8 mouse cellular contexts compared by ENCODE assay signal in genomic region chr15:93283349-93283748, GRCm38 (mm10). TPM values are rescaled to one million over a fixed set of nuclear protein-coding genes. Genes with fewer than 3 reads are reported as not detected.
DNase-seq lines count a peak whose midpoint lies in the region; ATAC-seq and TF ChIP-seq lines count a peak whose summit lies in the region.
"Had no signal": no experiment of that assay in that cellular context is flagged by ENCODE, and none has a peak within 500 bp of the region (broad histone marks: within the 10 kb centered on the region; RNA-seq: fewer than 3 reads in every experiment).

No protein-coding gene starts in this region.

- ATAC-seq in liver, embryonic 14.5 days (ENCODE audit: insufficient read depth) = peak; percentile 43; the same call in 1 of the 2 replicates

- peak; percentile 71 for TF ChIP-seq CTCF in layer of hippocampus, adult 2 months (conservative IDR thresholded peaks at IDR 0.05)
- peak; percentile 46 for TF ChIP-seq CTCF in E14TG2a.4 (conservative IDR thresholded peaks at IDR 0.05; ENCODE audit: low read length)
- TF ChIP-seq CTCF in liver, embryonic 14.5 days (IDR thresholded peaks at IDR 0.05; ENCODE audit: low read depth) = peak; percentile 75

- no peak overlapping the region for H3K27ac ChIP-seq in layer of hippocampus, adult 2 months
- no peak overlapping the region for H3K27ac ChIP-seq in liver, embryonic 14.5 days

- no peak for DNase-seq in layer of hippocampus, adult 2 months (ENCODE audit: low spot score in 2 of 2)
- no peak for DNase-seq in layer of hippocampus, adult 9-10 months (ENCODE audit: low spot score)
- peak; percentile 70 for DNase-seq in ZHBTc4 (ENCODE audit: low read depth, low spot score)
- no peak for DNase-seq in liver, embryonic 14.5 days (ENCODE audit: low read depth in 3 of 3, low spot score in 3 of 3)
- DNase-seq in left cerebral cortex, adult 18-20 months (ENCODE audit: low spot score in 2 of 2) = no peak
- DNase-seq in ovary, postnatal 10 days (ENCODE audit: low spot score) = no peak
- DNase-seq: kidney, adult 18-20 months had no signal

- peaks cover 4% of the 10 kb centered on the region; the same call in 1 of the 2 replicates for H3K9me3 ChIP-seq in E14TG2a.4 (ENCODE audit: low read length)
- no peaks in the 10 kb centered on the region for H3K9me3 ChIP-seq in liver, embryonic 14.5 days (ENCODE audit: control insufficient read depth, low read length)

- no peak overlapping the region for H3K4me3 ChIP-seq in layer of hippocampus, adult 2 months
- no peak overlapping the region for H3K4me3 ChIP-seq in E14TG2a.4 (replicated peaks; ENCODE audit: low read length)
- no peak overlapping the region for H3K4me3 ChIP-seq in liver, embryonic 14.5 days (ENCODE audit: insufficient read depth in 1 of 2, low read depth in 2 of 2, low read length in 2 of 2)

- H3K36me3 ChIP-seq in E14TG2a.4 (ENCODE audit: insufficient read depth, low read length) = no peaks in the 10 kb centered on the region
- H3K36me3 ChIP-seq in liver, embryonic 14.5 days (replicated peaks; ENCODE audit: control insufficient read depth, insufficient read depth, low read depth) = peaks cover 2% of the 10 kb centered on the region

- H3K4me1 ChIP-seq in E14TG2a.4 (replicated peaks; ENCODE audit: low read depth, low read length) = peaks cover 9% of the 10 kb centered on the region
- H3K4me1 ChIP-seq in liver, embryonic 14.5 days (replicated peaks; ENCODE audit: control insufficient read depth in 2 of 2, insufficient read depth in 2 of 2, low read length in 1 of 2) = peaks cover 8 to 29% of the 10 kb centered on the region in 2 experiments

- H3K9ac ChIP-seq in liver, embryonic 14.5 days (replicated peaks) = no peak overlapping the region

- 0 out of 2 replicates have a peak, but pooled peaks cover 3% of the 10 kb centered on the region for H3K27me3 ChIP-seq in E14TG2a.4 (ENCODE audit: insufficient read depth, low read length)
- H3K27me3 ChIP-seq in liver, embryonic 14.5 days (ENCODE audit: control insufficient read depth, insufficient read depth, low read length) = no peaks in the 10 kb centered on the region

- H3K4me2 ChIP-seq in liver, embryonic 14.5 days (ENCODE audit: low read depth) = no peak overlapping the region

- no peak for TF ChIP-seq EP300 in liver, embryonic 14.5 days (IDR thresholded peaks at IDR 0.05; ENCODE audit: low read depth)

- WGBS in liver, embryonic 14.5 days (ENCODE audit: insufficient replicate concordance) = 66% methylated on average over 11 of the region's 11 CpGs

RNA-seq across cellular contexts. Expression of gene Gxylt1, which starts 8.4 kb away (rescaled TPM):
- 10 to 100 TPM in 1 of 2 experiments, 1 to 10 TPM in 1; 8.9 to 10.8 TPM for total RNA-seq in layer of hippocampus, adult 2 months (2021)
- 1.8 and 3.0 TPM in 2 replicates for polyA plus RNA-seq in liver, embryonic 14.5 days (2012; rRNA removed)
- polyA plus RNA-seq in liver, embryonic 14.5 days (2014; fragmentation: Nextera tagmentation; extraction: Ambion mirVana) = 2.8 and 2.9 TPM in 2 replicates
- total RNA-seq in left cerebral cortex, adult 18-20 months (2021) = 10 to 100 TPM; 11.7 to 13.4 TPM

RNA-seq across cellular contexts. Expression of gene Yaf2, which starts 53.4 kb away (rescaled TPM):
- 10 to 100 TPM; 85.7 to 87.2 TPM for total RNA-seq in layer of hippocampus, adult 2 months (2021)
- 11.5 and 14.3 TPM in 2 replicates for polyA plus RNA-seq in liver, embryonic 14.5 days (2012; rRNA removed)
- 23.1 and 27.2 TPM in 2 replicates for polyA plus RNA-seq in liver, embryonic 14.5 days (2014; fragmentation: Nextera tagmentation; extraction: Ambion mirVana)
- total RNA-seq in left cerebral cortex, adult 18-20 months (2021) = 100 to 1,000 TPM; 104 to 105 TPM
